Mouse (Mus musculus) adrenal gland, postnatal 4 days (tissue): ENCODE data around the gene Tfap2c. TPM values are rescaled to one million over a fixed set of nuclear protein-coding genes. Genes with fewer than 3 reads are reported as not detected.

Experiments used
- DNase-seq, 2 experiments: peaks; one replicate each; pipeline ENCODE4 v3.0.0; 2021 to 2022; ENCODE audit warnings: low spot score in 2 of 2, mixed read lengths in 2 of 2
- total RNA-seq, 2 experiments: library from RNA; stranded (reverse); gene quantifications; 2 replicates each; pipeline ENCODE4 v1.2.3; 2021

The Tfap2c gene
- total RNA-seq, 2 experiments from 2014 or later = 0.11 TPM; not detected in 1

GRCm38 (mm10) chr2:172550364-172551080, 1.1 kb downstream of the Tfap2c start:
- peak; percentile 38 to 41 for DNase-seq

DNA sequence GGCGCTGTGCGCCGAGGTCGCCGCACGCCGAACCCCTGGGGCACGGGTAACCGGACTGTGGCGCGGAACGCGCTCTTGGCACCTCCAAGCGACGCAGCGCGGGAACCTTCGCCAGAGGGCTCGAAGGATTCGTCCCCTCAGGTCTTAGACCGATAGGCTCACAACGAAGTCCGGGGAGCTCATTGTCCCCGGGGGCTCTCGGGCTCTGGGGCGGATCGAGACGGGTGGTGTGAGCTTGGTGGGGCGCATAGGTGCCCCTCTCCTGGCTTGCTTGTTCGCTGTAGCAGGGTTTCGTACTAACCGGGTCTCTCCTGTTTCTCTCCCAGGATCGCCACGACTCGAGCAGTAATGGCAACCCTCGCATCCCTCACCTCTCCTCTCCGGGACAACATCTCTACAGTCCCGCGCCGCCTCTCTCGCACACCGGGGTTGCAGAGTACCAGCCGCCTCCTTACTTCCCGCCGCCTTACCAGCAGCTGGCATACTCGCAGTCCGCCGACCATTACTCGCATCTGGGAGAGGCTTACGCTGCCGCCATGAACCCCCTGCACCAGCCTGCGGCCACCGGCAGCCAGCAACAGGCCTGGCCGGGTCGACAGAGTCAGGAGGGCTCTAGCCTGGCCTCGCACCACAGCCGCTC, 1.8 kb downstream of the Tfap2c start:
- no peak for DNase-seq

GRCm38 (mm10) chr2:172551872-172552271, 2.5 kb downstream of the Tfap2c start:
- no peak for DNase-seq

DNA sequence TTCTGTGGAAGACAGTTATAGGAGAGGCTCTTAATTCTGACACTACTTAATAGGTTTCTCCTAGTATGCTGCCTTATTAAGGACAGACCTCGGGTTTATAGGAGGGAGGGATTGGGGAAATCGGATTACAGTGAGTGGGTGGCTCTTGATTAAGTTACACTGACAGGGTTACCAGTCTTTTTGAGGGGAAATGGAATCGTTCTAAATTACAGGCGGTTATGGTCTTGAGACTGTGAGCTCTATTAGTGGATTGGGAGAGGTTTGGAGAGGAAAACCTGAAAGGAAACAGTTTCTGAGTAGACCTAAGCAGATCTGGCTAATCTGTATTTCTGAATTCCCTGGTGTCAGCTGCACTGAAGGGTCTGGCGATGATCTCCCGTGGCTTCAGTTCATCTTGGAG, 3.3 kb downstream of the Tfap2c start:
- DNase-seq = no peak

DNA sequence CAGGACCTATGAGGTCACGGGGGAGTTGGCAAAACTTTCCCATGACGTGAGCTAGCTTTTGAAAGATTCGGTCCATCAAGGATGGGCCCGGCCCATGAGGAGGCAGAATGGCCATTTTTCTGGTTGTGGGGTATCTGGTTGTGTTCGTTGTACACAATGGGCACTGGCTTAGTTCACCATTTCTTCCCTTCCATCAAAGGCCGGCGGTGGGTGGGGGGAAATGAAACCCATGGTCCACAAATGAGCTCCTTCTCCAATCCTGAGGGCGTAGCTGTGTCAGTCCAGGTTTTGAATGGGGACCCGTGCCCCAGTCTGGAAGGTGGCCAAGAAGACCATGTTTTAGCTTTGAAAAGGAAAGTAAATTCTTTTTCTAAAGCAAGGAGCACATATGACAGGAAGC, 4.8 kb downstream of the Tfap2c start:
- no peak for DNase-seq

- DNase-seq = no peak
Observed at GRCm38 (mm10) chr2:172558674-172559468, 9.5 kb downstream of the Tfap2c start.

DNA sequence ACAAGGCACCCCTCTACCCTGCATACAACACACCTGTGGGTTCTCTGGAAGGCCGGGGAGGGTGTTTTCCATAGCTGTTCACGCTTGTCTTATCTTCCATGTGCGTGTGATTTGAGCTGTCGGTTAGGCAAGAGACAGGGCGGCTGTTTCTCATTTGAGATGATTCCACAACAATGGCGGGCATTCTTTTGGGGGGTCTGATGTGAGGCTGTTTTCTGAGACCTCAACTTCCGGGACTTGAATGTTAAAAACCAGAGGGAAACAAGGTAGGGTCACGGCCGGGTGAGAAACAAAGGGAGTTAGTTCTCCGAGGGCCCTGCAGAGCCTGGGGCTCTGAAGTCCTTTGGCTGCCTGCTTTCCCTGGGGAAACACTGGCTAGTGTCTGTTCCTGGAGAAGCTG, 11.6 kb downstream of the Tfap2c start:
- DNase-seq = no peak

DNA sequence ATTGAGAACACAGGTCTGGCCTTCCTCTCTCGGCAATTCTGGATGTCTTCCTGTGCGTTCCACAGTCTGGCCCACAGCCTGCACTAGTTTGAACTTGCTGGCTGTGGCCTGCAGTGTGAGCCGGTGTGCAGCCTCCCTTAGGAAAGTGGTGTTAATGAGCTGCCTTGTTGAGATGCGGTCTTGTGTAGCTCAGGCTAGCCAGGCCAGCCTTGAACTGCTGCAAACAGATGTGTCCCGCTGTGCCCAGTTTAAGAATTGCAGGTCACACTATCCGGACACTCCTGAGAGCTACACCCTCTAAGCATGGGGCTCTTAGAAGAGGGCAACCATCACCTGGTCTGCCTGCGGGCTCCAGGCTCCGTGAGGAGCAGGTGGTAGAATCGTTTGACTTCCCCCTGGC, 18.4 kb downstream of the Tfap2c start:
- no peak for DNase-seq

DNA sequence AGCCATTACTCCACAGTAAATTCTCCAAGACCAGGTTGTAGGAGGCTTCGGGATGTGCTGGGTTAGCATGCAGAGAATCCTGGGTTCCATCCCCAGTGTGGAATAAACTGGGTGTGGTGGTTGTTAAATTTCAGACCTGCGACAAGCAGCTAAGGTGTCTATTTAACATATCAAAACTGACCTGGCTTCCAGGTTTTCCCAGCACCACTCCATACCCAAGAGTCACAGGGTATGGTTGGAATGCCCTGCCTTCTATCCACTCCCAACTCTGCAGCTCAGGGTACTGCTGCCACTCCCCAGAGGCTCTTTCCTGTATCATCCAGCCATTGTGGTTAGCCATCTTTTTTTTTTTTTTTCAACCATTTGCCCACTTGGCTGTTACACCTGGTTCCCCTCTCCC, 19.1 kb downstream of the Tfap2c start:
- no peak for DNase-seq

- no peak for DNase-seq
Observed at GRCm38 (mm10) chr2:172577196-172577766, 27.9 kb downstream of the Tfap2c start.

- DNase-seq = no peak
Observed at GRCm38 (mm10) chr2:172579221-172579620, 29.8 kb downstream of the Tfap2c start.

DNA sequence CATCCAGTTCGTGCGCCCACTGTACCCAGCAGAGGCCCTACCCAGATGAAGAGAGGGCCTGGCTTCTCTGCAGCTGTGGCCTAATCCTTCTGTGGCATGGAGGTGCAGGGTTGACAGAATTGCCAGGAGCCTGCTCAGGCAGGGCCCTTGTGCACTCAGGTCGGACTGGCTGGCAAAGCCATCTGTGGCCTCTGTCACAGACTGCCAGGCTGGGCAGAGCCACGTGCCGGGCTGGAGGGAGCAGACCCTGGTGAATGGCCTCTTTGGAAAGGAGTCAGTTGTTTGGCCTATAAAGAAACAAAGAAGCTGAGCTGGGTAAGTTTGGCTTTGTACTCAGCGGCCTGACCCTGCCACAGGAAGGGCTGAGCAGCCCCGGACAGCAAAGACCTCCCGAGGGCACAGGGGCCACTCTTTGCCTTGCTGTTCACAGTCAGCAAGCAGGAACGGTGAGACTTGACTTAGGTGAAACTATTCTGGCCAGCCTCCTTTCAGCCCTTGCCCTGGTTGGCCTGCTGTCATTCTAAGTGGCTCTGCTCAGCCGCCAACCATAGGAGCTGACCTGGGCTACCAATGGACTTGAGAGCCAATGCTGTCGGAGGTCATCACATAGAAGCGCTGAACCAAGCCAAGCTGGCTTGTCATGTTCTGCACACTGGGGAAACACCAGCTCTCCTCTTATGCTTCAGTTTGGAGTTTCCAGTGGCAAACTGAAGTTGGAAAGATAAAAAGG, 31.3 kb downstream of the Tfap2c start:
- no peak for DNase-seq

- no peak for DNase-seq
Observed at GRCm38 (mm10) chr2:172583312-172583711, 33.9 kb downstream of the Tfap2c start.

DNA sequence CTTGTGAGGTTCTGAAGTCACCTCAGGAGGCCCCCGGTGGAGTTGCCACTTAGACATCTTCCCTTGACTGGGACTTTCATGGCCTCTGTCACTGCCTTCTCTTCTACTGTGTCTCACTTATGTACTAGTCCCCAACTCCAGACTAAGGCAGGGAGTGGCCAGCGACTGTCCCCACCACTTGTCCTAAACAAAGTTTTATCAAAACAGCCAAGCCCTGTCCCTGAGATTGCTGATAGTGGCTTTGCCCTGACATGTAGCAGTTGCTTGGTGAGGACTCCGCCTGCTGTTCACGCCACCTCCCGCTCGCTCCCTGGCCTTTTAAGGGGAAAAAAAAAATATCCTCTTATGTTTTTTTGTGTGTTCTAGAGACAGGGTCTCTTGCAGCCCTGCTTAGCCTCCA, 35.9 kb downstream of the Tfap2c start:
- no peak for DNase-seq

DNA sequence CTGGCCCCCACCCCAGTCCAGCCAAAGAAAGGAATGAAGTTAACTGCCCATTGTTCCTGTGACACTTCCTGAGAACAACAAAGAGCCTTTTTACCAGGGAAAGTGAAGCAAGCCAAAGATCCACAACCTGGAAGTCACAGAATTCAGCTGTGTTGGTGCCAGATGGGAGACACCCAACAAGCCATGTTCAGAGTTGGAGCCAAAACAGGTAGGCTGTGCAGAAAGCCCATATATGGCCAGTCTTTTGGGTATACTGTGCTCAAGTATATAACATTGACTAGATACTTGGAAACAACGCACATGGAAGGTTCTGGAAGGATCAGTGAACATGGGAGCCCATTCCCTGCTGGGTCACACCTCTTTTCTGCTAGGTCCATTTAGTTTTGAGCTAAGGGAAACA, 39.7 kb downstream of the Tfap2c start:
- no peak for DNase-seq

DNA sequence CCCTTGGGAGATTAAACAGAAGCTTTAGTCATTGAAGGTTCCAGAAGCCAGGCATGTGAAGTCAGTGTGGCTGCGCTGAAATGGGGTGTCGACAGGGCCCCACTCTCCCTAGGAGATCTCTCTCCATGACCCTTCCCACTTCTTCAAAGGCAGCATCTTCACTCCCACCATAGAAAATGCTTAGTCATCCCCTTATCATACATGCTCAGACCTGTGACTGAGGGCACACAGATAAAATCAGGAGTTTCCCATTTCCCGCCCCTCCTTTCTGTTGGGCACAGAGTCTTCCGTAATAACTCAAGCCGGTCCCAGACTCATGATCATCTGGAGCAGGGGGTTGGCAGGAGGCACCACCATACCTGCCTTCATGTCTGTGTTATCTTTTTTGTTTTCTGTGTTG, 41.4 kb downstream of the Tfap2c start:
- DNase-seq = no peak

- DNase-seq = no peak
Observed at GRCm38 (mm10) chr2:172594326-172594725, 44.9 kb downstream of the Tfap2c start.

DNA sequence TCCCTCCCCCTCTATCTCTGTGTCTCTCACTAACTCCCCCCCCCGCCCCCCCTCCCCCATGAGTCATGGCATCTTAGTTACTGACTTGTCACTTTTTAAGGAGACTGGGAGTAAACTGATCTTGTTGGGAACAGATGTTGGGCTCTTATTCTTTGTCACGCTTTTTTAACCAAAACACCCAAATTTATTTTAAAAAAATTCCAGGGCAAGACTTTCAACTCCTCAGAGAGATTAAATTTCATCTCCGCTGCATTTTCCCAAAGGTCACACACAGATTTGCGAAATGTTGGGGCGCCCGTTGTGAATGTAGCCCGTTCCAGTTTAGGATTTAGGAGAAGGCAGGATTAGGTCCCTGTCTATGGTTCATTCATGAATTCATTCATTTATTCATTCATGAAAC, 47.7 kb downstream of the Tfap2c start:
- no peak for DNase-seq

GRCm38 (mm10) chr2:172597881-172598280, 48.5 kb downstream of the Tfap2c start:
- no peak for DNase-seq

DNA sequence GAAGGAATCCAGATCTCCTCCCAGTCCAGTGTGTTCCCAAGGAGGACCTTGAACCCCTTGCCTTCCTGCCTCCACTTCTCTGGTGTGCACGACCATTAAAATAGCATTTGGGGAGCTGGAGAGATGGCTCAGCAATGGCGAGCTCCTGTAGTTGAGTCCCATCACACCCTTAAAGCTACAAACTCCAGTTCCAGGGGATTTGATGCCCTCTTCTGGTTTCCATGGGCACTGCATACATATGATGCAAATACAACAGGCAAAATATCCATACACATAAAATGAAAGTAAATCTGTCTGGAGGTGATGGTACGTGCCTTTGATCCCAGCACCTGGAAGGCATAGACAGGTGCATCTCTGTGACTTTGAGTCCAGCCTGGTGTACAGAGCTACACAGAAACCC, 55.2 kb downstream of the Tfap2c start:
- DNase-seq = no peak

GRCm38 (mm10) chr2:172605642-172606041, 56.2 kb downstream of the Tfap2c start:
- DNase-seq = no peak
